Mouse (Mus musculus) CH12.LX (cell line): ENCODE results near the gene Hexdc. TPM values are rescaled to one million over a fixed set of nuclear protein-coding genes. Genes with fewer than 3 reads are reported as not detected.

Experiments
- DNase-seq: peaks from one replicate; pipeline ENCODE4 v3.0.0-alpha.2; 2013; ENCODE audit errors: extremely low read depth
- H3K27ac ChIP-seq: 2 replicates; pipeline ENCODE4 v1.5.1; 2012; ENCODE audit warnings: low read depth, mild to moderate bottlenecking, control low read depth, moderate library complexity; ENCODE audit not compliant: insufficient read depth
- H3K27me3 ChIP-seq: replicated peaks from 2 replicates; pipeline ENCODE3; 2012; ENCODE audit warnings: inconsistent platforms
- H3K36me3 ChIP-seq, 2 experiments: replicated peaks in 1 of 2; 2 replicates each; pipeline versions ENCODE3 to v1.6.1; 2012; ENCODE audit warnings: inconsistent platforms in 1 of 2, low read length in 1 of 2, mild to moderate bottlenecking in 1 of 2, mixed read lengths in 1 of 2, moderate library complexity in 1 of 2; ENCODE audit not compliant: control insufficient read depth in 1 of 2, insufficient read depth in 1 of 2
- H3K4me1 ChIP-seq, 2 experiments: 2 replicates each; pipeline ENCODE4 v1.6.1; 2012; ENCODE audit warnings: inconsistent platforms in 1 of 2, moderate library complexity in 1 of 2; ENCODE audit not compliant: insufficient read depth in 2 of 2, control insufficient read depth in 1 of 2
- H3K4me2 ChIP-seq: 2 replicates; pipeline ENCODE4 v1.6.1; 2012; ENCODE audit warnings: low read depth, mild to moderate bottlenecking, control low read depth; ENCODE audit not compliant: poor library complexity, insufficient read depth, severe bottlenecking
- H3K4me3 ChIP-seq, 3 experiments: fragments of 150-350 bp in 1 of 3; sonication (generic) in 1 of 3; replicated peaks in 1 of 3; 2 replicates each; pipeline versions ENCODE3 to v1.5.1; 2011 to 2012; ENCODE audit warnings: low read depth in 2 of 3, low read length in 2 of 3, mild to moderate bottlenecking in 2 of 3, moderate library complexity in 2 of 3, control low read depth in 1 of 3, improper control_type of control experiment in 1 of 3, inconsistent platforms in 1 of 3, mixed read lengths in 1 of 3; ENCODE audit not compliant: poor library complexity in 1 of 3
- H3K79me2 ChIP-seq: replicated peaks from 2 replicates; pipeline ENCODE4 v1.6.1; 2012; ENCODE audit warnings: mild to moderate bottlenecking, moderate library complexity; ENCODE audit not compliant: control insufficient read depth, poor library complexity, insufficient read depth, severe bottlenecking; ENCODE audit errors: extremely low read depth
- H3K9ac ChIP-seq: 2 replicates; pipeline ENCODE4 v1.6.1; 2012; ENCODE audit warnings: low read depth, mild to moderate bottlenecking, control low read depth, moderate library complexity; ENCODE audit not compliant: insufficient read depth
- H3K9me3 ChIP-seq: replicated peaks from 2 replicates; pipeline ENCODE3; 2012; ENCODE audit warnings: low read length, inconsistent platforms, mixed read lengths
- CHD1 ChIP-seq: IDR thresholded peaks from 2 replicates; pipeline ENCODE4 v1.6.1; 2012; ENCODE audit warnings: low read depth, low read length, improper control_type of control experiment, inconsistent platforms
- CTCF ChIP-seq, 2 experiments: IDR thresholded peaks in 1 of 2; conservative IDR thresholded peaks in 1 of 2; 2 replicates each; pipeline ENCODE4 v1.5.1; 2011 to 2012; ENCODE audit warnings: low read depth in 2 of 2, low read length in 2 of 2, improper control_type of control experiment in 1 of 2, inconsistent platforms in 1 of 2, mild to moderate bottlenecking in 1 of 2, moderate library complexity in 1 of 2
- HCFC1 ChIP-seq: IDR thresholded peaks from 2 replicates; pipeline ENCODE4 v1.6.1; 2012; ENCODE audit warnings: low read depth, mild to moderate bottlenecking, inconsistent platforms, low read length, improper control_type of control experiment
- IRF4 ChIP-seq: IDR thresholded peaks from 2 replicates; pipeline ENCODE4 v1.6.1; 2014; ENCODE audit warnings: low read depth, mild to moderate bottlenecking, inconsistent platforms, low read length, improper control_type of control experiment
- MAFK ChIP-seq: IDR thresholded peaks from 2 replicates; pipeline ENCODE4 v1.6.1; 2011; ENCODE audit warnings: low read length, improper control_type of control experiment; ENCODE audit not compliant: insufficient replicate concordance
- MAX ChIP-seq: IDR thresholded peaks from 2 replicates; pipeline ENCODE4 v1.6.1; 2011; ENCODE audit warnings: low read length, improper control_type of control experiment
- MXI1 ChIP-seq: IDR thresholded peaks from 2 replicates; pipeline ENCODE4 v1.6.1; 2011; ENCODE audit warnings: mild to moderate bottlenecking, low read depth, low read length, improper control_type of control experiment
- MYC ChIP-seq: IDR thresholded peaks from 2 replicates; pipeline ENCODE4 v1.6.1; 2011; ENCODE audit warnings: low read depth, mild to moderate bottlenecking, improper control_type of control experiment, low read length
- NELFE ChIP-seq: IDR thresholded peaks from 2 replicates; pipeline ENCODE4 v1.6.1; 2011; ENCODE audit warnings: low read depth, low read length, improper control_type of control experiment
- POLR2A ChIP-seq: IDR thresholded peaks from 2 replicates; pipeline ENCODE4 v1.6.1; 2011; ENCODE audit warnings: low read depth, mild to moderate bottlenecking, improper control_type of control experiment, low read length
- SIN3A ChIP-seq: IDR thresholded peaks from 2 replicates; pipeline ENCODE4 v1.6.1; 2012; ENCODE audit warnings: low read length, improper control_type of control experiment, inconsistent platforms
- SMC3 ChIP-seq: IDR thresholded peaks from 2 replicates; pipeline ENCODE4 v1.6.1; 2011; ENCODE audit warnings: low read depth, low read length, improper control_type of control experiment
- USF1 ChIP-seq: IDR thresholded peaks from 2 replicates; pipeline ENCODE4 v1.6.1; 2014; ENCODE audit warnings: low read depth, mild to moderate bottlenecking, inconsistent platforms, low read length, improper control_type of control experiment
- ZNF384 ChIP-seq: IDR thresholded peaks from 2 replicates; pipeline ENCODE4 v1.6.1; 2012; ENCODE audit warnings: low read depth, low read length, improper control_type of control experiment, inconsistent platforms
- dilution Hi-C: fragments of 300-500 bp; cut with MboI; formaldehyde crosslinking; loops from 2 replicates; pipeline ENCODE4 v1.14.3; 2020; ENCODE audit warnings: low sequenced_read_pairs; ENCODE audit not compliant: extremely low pct_unique_long_range_greater_than_20kb, extremely low pct_ligation_motif_present
- in situ Hi-C: fragments of 300-500 bp; cut with MboI; formaldehyde crosslinking; loops from 3 replicates; pipeline ENCODE4 v1.14.3; 2019; ENCODE audit warnings: low sequenced_read_pairs, low pct_ligation_motif_present, low pct_unique_long_range_greater_than_20kb, mixed read lengths
- polyA plus RNA-seq: library from polyadenylated mRNA; unstranded; fragments of >175 nt; gene quantifications from 2 replicates; pipeline ENCODE4 v1.2.1, GENCODE M21; 2012; ENCODE audit warnings: low read depth; ENCODE audit not compliant: insufficient read length
- total RNA-seq, 2 experiments: library from RNA; depleted of rRNA; stranded (reverse); fragments of 300-350 nt in 1 of 2; fragments of >200 nt in 1 of 2; gene quantifications; 2 replicates each; pipeline ENCODE4 v1.2.3; 2012 to 2014

Hexdc gene
- total and polyA plus RNA-seq, 3 experiments, result 8.8 to 11.6 (median 10.6) TPM

DNA sequence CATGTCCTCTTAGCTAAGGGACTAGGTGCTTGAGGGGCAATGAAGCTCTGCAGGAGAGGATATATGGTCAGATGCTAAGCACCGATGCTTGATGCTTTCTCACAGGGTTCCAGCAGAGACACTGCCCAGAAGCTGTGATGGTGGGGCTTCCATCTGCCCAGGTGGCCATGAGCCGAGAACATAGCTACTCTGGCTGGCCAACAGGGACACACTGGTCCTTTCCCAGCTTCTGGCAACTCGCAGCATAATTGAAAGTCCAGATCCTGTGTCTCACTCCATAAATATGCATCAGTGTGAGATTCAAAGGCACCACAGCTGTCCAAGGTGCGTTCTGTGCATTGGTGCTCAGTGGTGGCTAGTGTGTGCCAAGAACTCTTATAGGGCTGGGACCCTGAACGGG, 31.0 kb upstream of the Hexdc start:
- in situ Hi-C loops (no loop called here), dilution Hi-C loops (no loop called here)
- H3K4me1 ChIP-seq, result peaks cover 6 to 15% of the 10 kb centered on the region in 2 experiments; a peak in 3 of 4 replicates
- no peak for DNase-seq
- no peak overlapping the region for H3K4me3 ChIP-seq
- no peaks in the 10 kb centered on the region for H3K36me3 ChIP-seq
- H3K79me2 ChIP-seq, result no peaks in the 10 kb centered on the region
- H3K4me2 ChIP-seq, result no peak overlapping the region
- no peak overlapping the region for H3K27ac ChIP-seq
- no peaks in the 10 kb centered on the region for H3K9me3 ChIP-seq
- no peak for TF ChIP-seq MXI1
- TF ChIP-seq MAFK, result no peak
- no peak overlapping the region for H3K9ac ChIP-seq
- peaks cover under 1% of the 10 kb centered on the region for H3K27me3 ChIP-seq

GRCm38 (mm10) chr11:121174234-121174633, 30.0 kb upstream of the Hexdc start:
- H3K27ac ChIP-seq, result no peak overlapping the region
- no peaks in the 10 kb centered on the region for H3K79me2 ChIP-seq
- TF ChIP-seq NELFE (no peak), IRF4 (no peak), MYC (no peak), POLR2A (no peak), SMC3 (no peak), MAX (no peak), CHD1 (no peak), HCFC1 (no peak), CTCF (conservative IDR thresholded peaks at IDR 0.05 in 1 of 2, IDR thresholded peaks at IDR 0.05 in 1 of 2; ENCODE audit: low read depth in 2 of 2, low read length in 2 of 2) (no peak), USF1 (no peak), SIN3A (no peak), ZNF384 (no peak)
- H3K36me3 ChIP-seq, result no peaks in the 10 kb centered on the region
- H3K9me3 ChIP-seq, result no peaks in the 10 kb centered on the region
- dilution Hi-C loops (no loop called here), in situ Hi-C loops (no loop called here)
- H3K4me3 ChIP-seq, result no peak overlapping the region
- DNase-seq, result no peak
- H3K27me3 ChIP-seq, result no peaks in the 10 kb centered on the region
- no peak overlapping the region for H3K9ac ChIP-seq
- peaks cover 6 to 15% of the 10 kb centered on the region in 2 experiments; a peak in 3 of 4 replicates for H3K4me1 ChIP-seq
- H3K4me2 ChIP-seq, result no peak overlapping the region
